Mouse (Mus musculus): ENCODE data around the gene Mpeg1. TPM values are rescaled to one million over a fixed set of nuclear protein-coding genes. Genes with fewer than 3 reads are reported as not detected.
A peak's percentile ranks its signal among the peaks of the same experiment; 100 is the strongest.

Gene Mpeg1
- polyA plus RNA-seq, 1 experiment from 2014 or later = 0.50 TPM

- Histone ChIP-seq H3K9me3 (no peaks in the 10 kb centered on the region), H3K27me3 (no peaks in the 10 kb centered on the region), H3K4me3 (no peak overlapping the region), H3K27ac (no peak overlapping the region), H3K9ac (no peak overlapping the region), H3K4me2 (replicated peaks) (no peak overlapping the region), H3K4me1 (no peaks in the 10 kb centered on the region), H3K36me3 (no peaks in the 10 kb centered on the region)
- ATAC-seq (ENCODE audit: low FRiP score, low read depth) = no peak
- WGBS = 75% methylated on average over 5 of the region's 5 CpGs
Measured at GRCm38 (mm10) chr19:12440103-12440725, 20.4 kb upstream of the Mpeg1 start.

GRCm38 (mm10) chr19:12442560-12442959, 18.0 kb upstream of the Mpeg1 start:
- no peak for ATAC-seq (ENCODE audit: low FRiP score, low read depth)
- no peak overlapping the region for H3K27ac ChIP-seq

GRCm38 (mm10) chr19:12445014-12445413, 15.6 kb upstream of the Mpeg1 start:
- Histone ChIP-seq H3K36me3 (no peaks in the 10 kb centered on the region), H3K27ac (no peak overlapping the region), H3K4me1 (no peaks in the 10 kb centered on the region), H3K4me2 (replicated peaks) (no peak overlapping the region), H3K4me3 (no peak overlapping the region), H3K9me3 (no peaks in the 10 kb centered on the region), H3K9ac (no peak overlapping the region), H3K27me3 (no peaks in the 10 kb centered on the region)
- 78% methylated on average over 3 of the region's 3 CpGs for WGBS
- ATAC-seq (ENCODE audit: low FRiP score, low read depth) = no peak

More at GRCm38 (mm10) chr19:12442560-12442959, 18.0 kb upstream of the Mpeg1 start:
- Histone ChIP-seq H3K9ac (no peak overlapping the region), H3K4me3 (no peak overlapping the region), H3K4me2 (replicated peaks) (no peak overlapping the region), H3K27me3 (no peaks in the 10 kb centered on the region), H3K4me1 (no peaks in the 10 kb centered on the region), H3K36me3 (no peaks in the 10 kb centered on the region), H3K9me3 (no peaks in the 10 kb centered on the region)
- 74% methylated on average over 4 of the region's 4 CpGs for WGBS

GRCm38 (mm10) chr19:12457401-12458066, 3.0 kb upstream of the Mpeg1 start:
- H3K27ac ChIP-seq = peak overlapping the region; percentile 44
- 23% methylated on average over 12 of the region's 12 CpGs for WGBS

GRCm38 (mm10) chr19:12459516-12459915, 1.1 kb upstream of the Mpeg1 start:
- no peak for ATAC-seq (ENCODE audit: low FRiP score, low read depth)
- no peak overlapping the region for H3K27ac ChIP-seq
- no peak overlapping the region for H3K4me2 ChIP-seq (replicated peaks)
- H3K9ac ChIP-seq = no peak overlapping the region
- H3K4me1 ChIP-seq = peaks cover 14% of the 10 kb centered on the region; the same call in 1 of the 2 replicates
- H3K36me3 ChIP-seq = no peaks in the 10 kb centered on the region
- H3K9me3 ChIP-seq = no peaks in the 10 kb centered on the region
- 72% methylated on average over 4 of the region's 4 CpGs for WGBS
- no peak overlapping the region for H3K4me3 ChIP-seq
- H3K27me3 ChIP-seq = no peaks in the 10 kb centered on the region

More at GRCm38 (mm10) chr19:12457401-12458066, 3.0 kb upstream of the Mpeg1 start:
- Histone ChIP-seq H3K36me3 (no peaks in the 10 kb centered on the region), H3K9ac (0 out of 2 replicates have a peak overlapping the region, but pooled peaks have one; percentile 25), H3K4me1 (peaks cover 7% of the 10 kb centered on the region; the same call in 1 of the 2 replicates), H3K4me3 (peak overlapping the region; percentile 28), H3K4me2 (replicated peaks) (peak overlapping the region; percentile 57), H3K27me3 (no peaks in the 10 kb centered on the region), H3K9me3 (no peaks in the 10 kb centered on the region)
- peak; percentile 81 for ATAC-seq (ENCODE audit: low FRiP score, low read depth)

- Histone ChIP-seq H3K4me1 (peaks cover 7% of the 10 kb centered on the region; the same call in 1 of the 2 replicates), H3K4me2 (replicated peaks) (no peak overlapping the region), H3K36me3 (no peaks in the 10 kb centered on the region), H3K9ac (no peak overlapping the region), H3K27me3 (no peaks in the 10 kb centered on the region), H3K27ac (no peak overlapping the region), H3K9me3 (no peaks in the 10 kb centered on the region), H3K4me3 (no peak overlapping the region)
- WGBS = 75% methylated on average over 7 of the region's 7 CpGs
- no peak for ATAC-seq (ENCODE audit: low FRiP score, low read depth)
Measured at GRCm38 (mm10) chr19:12462851-12463721, 2.5 kb downstream of the Mpeg1 start.

GRCm38 (mm10) chr19:12463722-12464035, 3.1 kb downstream of the Mpeg1 start:
- no peaks in the 10 kb centered on the region for H3K27me3 ChIP-seq
- no peak overlapping the region for H3K4me2 ChIP-seq (replicated peaks)
- no peaks in the 10 kb centered on the region for H3K36me3 ChIP-seq
- no peak overlapping the region for H3K4me3 ChIP-seq
- WGBS = 48% methylated on average over 1 of the region's 1 CpGs
- no peak overlapping the region for H3K9ac ChIP-seq
- no peak overlapping the region for H3K27ac ChIP-seq
- no peak for ATAC-seq (ENCODE audit: low FRiP score, low read depth)
- H3K9me3 ChIP-seq = no peaks in the 10 kb centered on the region
- peaks cover 7% of the 10 kb centered on the region; the same call in 1 of the 2 replicates for H3K4me1 ChIP-seq

- Histone ChIP-seq H3K4me3 (no peak overlapping the region), H3K4me1 (peaks cover 7% of the 10 kb centered on the region; the same call in 1 of the 2 replicates), H3K36me3 (no peaks in the 10 kb centered on the region), H3K9me3 (no peaks in the 10 kb centered on the region), H3K27ac (no peak overlapping the region), H3K9ac (no peak overlapping the region), H3K27me3 (no peaks in the 10 kb centered on the region), H3K4me2 (replicated peaks) (no peak overlapping the region)
- ATAC-seq (ENCODE audit: low FRiP score, low read depth) = no peak
- WGBS = 76% methylated on average over 5 of the region's 5 CpGs
Measured at GRCm38 (mm10) chr19:12464127-12464526, 3.5 kb downstream of the Mpeg1 start.

GRCm38 (mm10) chr19:12464674-12465073, 4.1 kb downstream of the Mpeg1 start:
- H3K9ac ChIP-seq = no peak overlapping the region
- no peak overlapping the region for H3K4me3 ChIP-seq
- peaks cover 7% of the 10 kb centered on the region; the same call in 1 of the 2 replicates for H3K4me1 ChIP-seq
- no peaks in the 10 kb centered on the region for H3K36me3 ChIP-seq
- no peak overlapping the region for H3K27ac ChIP-seq
- no peak for ATAC-seq (ENCODE audit: low FRiP score, low read depth)
- 78% methylated on average over 4 of the region's 4 CpGs for WGBS
- no peaks in the 10 kb centered on the region for H3K27me3 ChIP-seq
- no peak overlapping the region for H3K4me2 ChIP-seq (replicated peaks)
- H3K9me3 ChIP-seq = no peaks in the 10 kb centered on the region

- WGBS = 91% methylated on average over 10 of the region's 10 CpGs
- Histone ChIP-seq H3K27me3 (no peaks in the 10 kb centered on the region), H3K4me2 (replicated peaks) (no peak overlapping the region), H3K27ac (no peak overlapping the region), H3K4me1 (peaks cover 7% of the 10 kb centered on the region; the same call in 1 of the 2 replicates), H3K9me3 (no peaks in the 10 kb centered on the region), H3K36me3 (no peaks in the 10 kb centered on the region), H3K4me3 (no peak overlapping the region), H3K9ac (no peak overlapping the region)
- ATAC-seq (ENCODE audit: low FRiP score, low read depth) = no peak
Measured at GRCm38 (mm10) chr19:12465530-12466144, 5.1 kb downstream of the Mpeg1 start.

- peaks cover 7% of the 10 kb centered on the region; the same call in 1 of the 2 replicates for H3K4me1 ChIP-seq
- H3K27me3 ChIP-seq = no peaks in the 10 kb centered on the region
- no peak overlapping the region for H3K27ac ChIP-seq
- H3K36me3 ChIP-seq = no peaks in the 10 kb centered on the region
- H3K9ac ChIP-seq = no peak overlapping the region
- H3K9me3 ChIP-seq = no peaks in the 10 kb centered on the region
- H3K4me3 ChIP-seq = no peak overlapping the region
- H3K4me2 ChIP-seq (replicated peaks) = no peak overlapping the region
- WGBS = 27% methylated on average over 7 of the region's 7 CpGs
- peak; percentile 45; the same call in 1 of the 2 replicates for ATAC-seq (ENCODE audit: low FRiP score, low read depth)
Measured at GRCm38 (mm10) chr19:12466204-12466603, 5.6 kb downstream of the Mpeg1 start.
